Mouse (Mus musculus): ENCODE data around the gene Ddx24.
"Not testable (repeated sequence)": the region's sequence is repeated elsewhere in the genome, so short reads cannot be mapped to it uniquely, and the experiment has no call there.

Ddx24 gene

DNA sequence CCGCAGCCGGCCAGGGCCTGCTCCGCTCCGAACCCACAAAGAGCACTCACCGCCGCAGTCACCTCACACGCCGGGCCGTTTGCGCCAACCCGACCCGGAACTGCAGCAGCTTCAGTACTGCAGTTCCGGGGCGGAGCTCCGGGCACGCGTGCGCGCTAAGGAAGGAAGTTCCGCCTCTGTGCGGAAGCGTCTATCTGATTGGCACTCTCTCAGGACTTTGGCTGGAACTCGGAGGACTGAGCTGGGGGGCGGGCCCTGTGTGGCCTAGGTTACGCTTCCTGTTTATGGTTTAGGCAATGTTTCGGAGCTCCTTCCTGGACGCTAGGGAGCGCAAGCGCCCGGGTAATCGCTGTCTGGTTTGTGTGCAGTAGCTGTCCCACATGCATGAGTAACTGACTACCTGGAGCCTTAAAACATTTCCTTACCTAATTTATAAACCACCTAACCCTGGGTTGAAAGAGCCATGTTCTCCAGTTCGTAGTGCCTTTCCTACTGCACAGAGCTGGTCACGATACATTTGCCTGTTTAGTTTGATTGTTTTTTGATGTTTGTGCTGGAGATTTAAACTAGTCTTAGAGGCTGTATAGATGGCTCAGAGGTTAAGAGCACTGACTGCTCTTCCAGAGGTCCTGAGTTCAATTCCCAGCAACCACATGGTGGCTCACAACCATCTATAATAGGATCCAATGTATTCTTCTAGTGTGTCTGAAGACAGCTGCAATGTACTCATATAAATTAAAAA lies at the start of gene Ddx24:
Gene Ddx24, minus strand, starts transcription at position 102 of the 742 bp plus-strand sequence.
- DNase-seq, result peak; percentile 100

DNA sequence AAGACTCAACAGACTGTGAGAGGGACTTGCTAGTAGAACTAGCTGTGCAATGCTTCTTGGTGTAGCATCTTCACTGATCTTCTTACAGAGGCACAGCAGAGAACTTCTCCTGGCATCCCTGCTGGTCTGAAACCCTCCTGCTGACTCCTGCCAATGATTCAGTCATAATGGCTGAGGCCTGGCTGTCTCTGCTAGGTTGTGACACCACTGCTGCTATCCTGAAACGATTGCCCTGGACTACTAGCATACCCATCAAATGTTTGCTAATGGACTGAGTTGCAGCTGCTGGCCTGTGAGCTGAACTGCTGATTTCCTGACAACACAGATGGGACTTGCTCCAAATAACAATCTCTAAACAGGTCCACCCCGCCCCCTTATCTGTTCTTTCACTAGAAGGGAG lies 48.9 kb upstream of the Ddx24 start:
- peak; percentile 40 for DNase-seq

DNA sequence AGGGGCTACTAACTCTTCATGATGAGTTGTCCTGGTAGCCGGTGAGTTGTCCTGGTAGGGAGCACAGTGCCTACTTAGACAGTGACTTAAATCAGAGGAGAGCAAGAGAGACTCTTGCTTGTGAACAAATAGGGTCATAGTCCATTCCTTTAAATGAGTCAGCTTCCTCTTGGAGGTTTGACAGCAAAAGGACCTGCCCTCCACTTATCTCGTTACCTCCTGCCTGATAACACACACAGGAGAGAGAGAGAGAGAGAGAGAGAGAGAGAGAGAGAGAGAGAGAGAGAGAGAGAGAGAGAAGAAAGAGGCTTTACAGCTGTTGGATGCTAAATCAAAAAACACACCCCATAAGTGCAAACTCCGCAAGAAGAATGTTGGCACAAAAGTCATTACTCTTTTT lies 31.5 kb upstream of the Ddx24 start, which contains the start of gene Ifi27l2b:
Gene Ifi27l2b, minus strand, starts transcription at position 84 of the 400 bp plus-strand sequence.
- DNase-seq, result no peak

DNA sequence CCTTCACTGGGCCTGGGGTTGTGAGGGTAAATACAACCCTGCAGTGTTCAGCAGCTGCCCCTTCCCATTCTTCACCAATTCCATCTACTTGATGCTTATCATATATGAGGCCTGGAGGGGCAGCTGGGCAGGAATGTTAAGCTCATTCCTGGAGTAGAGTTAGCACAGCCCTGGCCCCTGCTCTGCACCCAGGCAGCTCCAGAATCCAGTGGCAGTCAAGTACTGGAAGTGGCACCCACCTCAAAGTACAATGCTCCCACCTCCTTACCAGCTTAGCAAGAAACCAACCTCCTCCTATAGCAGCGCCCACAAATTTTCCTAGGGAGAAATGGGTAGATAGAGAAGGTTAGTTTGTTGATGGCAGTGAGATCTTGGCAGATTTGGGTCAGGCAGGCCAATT lies 31.1 kb upstream of the Ddx24 start:
- DNase-seq, result not testable (repeated sequence)

DNA sequence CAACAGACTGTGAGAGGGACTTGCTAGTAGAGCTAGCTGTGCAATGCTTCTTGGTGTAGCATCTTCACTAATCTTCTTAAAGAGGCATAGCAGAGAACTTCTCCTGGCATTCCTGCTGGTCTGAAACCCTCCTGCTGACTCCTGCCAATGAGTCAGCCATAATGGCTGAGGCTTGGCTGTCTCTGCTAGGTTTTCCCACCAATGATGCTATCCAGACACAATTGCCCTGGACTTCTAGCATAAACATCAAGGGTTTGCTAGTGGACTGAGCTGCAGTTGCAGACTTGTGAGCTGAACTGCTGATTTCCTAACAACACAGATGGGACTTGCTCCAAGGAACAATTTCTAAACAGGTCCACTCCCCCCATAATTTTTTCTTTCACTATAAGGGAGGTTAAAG lies 27.7 kb upstream of the Ddx24 start:
- DNase-seq, result no peak

- DNase-seq, result no peak
These were observed 19.4 kb upstream of the Ddx24 start for GRCm38 (mm10) chr12:103445060-103445459.

- DNase-seq, result not testable (repeated sequence)
These were observed 18.6 kb upstream of the Ddx24 start for GRCm38 (mm10) chr12:103444261-103444660.

DNA sequence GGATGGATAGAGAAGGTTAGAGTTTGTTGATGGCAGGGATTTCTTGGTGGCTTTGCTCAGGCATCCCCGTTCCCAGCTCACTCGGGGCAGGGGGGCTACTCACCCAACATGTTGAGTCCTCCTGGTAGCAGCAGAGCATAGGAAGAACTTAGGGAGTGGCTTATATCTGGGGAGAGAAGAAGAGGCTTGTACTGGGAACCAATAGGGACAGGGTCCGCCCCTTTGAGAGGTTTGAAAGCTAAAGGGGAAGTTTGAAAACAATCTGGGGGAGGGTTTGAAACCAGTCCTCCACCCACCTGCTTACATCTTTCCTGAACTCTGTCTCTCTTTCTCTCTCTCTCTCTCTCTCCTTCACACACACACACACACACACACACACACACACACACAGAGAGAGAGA lies 17.9 kb upstream of the Ddx24 start, which contains the start of gene Ifi27l2a:
Gene Ifi27l2a, minus strand, starts transcription at position 157 of the 400 bp plus-strand sequence.
- DNase-seq, result peak; percentile 40

- no peak for DNase-seq
These were observed 12.0 kb upstream of the Ddx24 start for GRCm38 (mm10) chr12:103437601-103438000.

- DNase-seq, result no peak
These were observed 9.2 kb upstream of the Ddx24 start for GRCm38 (mm10) chr12:103434861-103435260.

DNA sequence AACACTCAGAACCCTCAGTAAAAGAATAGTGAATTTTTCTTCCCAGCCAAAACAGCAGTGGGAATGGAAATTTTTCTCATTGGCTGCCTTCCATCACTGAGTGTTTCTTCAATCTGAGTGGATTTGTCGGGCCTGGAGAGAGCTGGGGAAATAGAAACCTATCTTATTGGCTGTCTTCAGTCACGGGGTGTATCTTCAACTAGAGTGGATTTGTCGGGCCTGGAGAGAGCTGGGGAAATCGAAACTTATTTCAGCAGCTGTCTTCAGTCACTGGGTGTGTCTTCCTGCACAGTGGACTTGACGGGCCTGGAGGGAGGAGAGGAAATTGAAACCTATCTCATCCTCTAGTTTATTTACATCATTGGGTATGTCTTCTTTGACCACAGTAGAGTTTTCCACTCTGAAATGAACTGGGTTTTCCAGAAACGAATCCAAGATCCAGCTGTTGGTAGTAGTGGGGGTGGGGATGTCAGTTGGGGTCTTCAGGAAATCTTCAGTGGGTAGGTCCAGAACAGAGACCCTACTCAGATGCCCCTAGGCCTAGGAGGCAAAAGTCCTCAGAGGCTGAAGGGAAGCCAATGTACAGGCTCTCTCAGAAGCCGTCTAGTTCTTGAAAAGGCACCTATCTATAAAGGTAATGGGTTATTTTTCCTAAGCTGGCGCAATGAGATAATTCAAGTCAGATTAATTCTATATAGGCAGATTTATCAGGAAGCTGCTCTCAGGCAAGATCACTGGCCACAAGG lies 8.5 kb upstream of the Ddx24 start, which contains the start of gene Ifi27:
Gene Ifi27, plus strand, starts transcription at position 226 of the 746 bp plus-strand sequence.
- DNase-seq, result peak; percentile 94

DNA sequence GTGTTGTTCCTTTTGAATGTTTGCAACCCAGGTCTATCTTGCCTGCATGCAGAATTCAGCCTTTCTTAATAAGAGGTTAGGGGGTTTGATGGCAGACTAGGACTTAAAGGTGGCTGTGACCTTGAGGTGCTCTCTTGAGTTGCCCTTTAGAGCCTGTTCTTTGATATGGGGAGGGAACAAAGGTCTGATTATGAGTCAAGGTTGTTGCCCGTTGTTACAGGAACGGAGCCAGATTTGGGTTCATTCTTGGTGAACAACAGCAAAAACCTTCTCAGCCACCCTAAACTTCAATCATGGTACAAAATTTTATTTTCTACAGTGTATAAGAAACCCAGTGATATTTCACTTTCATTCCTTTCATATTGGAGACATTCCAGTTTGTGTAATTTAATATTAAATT lies 7.8 kb upstream of the Ddx24 start:
- DNase-seq, result no peak

DNA sequence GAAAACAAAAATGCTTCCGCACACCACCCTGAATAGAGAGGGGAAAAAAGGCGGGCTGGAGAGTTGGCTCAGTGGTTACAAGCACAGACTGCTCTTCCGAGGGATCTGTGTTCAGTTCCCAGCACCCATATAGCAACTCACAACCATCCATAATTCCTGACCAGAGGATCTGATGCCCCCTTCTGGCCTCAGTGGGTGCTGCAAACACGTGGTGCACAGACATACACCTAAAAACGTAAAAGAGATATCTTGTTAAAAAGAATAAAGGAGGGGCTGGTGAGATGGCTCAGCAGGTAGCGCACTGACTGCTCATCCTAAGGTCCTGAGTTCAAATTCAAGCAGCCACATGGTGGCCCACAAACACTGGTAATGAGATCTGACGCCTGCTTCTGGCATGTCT lies 1.1 kb upstream of the Ddx24 start:
- no peak for DNase-seq

- no peak for DNase-seq
These were observed 458 bp downstream of the Ddx24 start for GRCm38 (mm10) chr12:103425016-103425728.

GRCm38 (mm10) chr12:103408144-103408543 lies 17.5 kb downstream of the Ddx24 start:
- no peak for DNase-seq

DNA sequence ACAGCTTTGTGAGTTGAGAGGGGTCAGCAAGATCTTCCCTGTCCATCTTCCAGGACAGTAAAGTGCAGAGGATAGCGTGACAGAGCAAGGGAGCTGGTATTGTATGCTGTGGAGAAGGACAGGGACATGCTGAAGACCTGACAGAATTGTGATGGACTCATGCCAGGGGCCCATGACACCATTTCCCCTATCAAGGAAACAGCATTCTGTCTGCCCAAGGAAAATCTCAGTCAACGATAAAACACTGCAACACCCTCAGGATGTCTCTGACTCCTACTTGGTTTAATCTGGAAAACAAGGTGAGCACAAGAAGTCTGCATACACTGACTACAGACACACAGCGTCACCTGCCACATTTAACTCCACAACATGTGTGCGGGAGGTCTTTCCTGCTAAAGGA lies 17.9 kb downstream of the Ddx24 start, which contains the start of gene 9330161L09Rik:
Gene 9330161L09Rik, minus strand, starts transcription at position 101 of the 400 bp plus-strand sequence.
- no peak for DNase-seq

GRCm38 (mm10) chr12:103404131-103404530 lies 21.5 kb downstream of the Ddx24 start:
- DNase-seq, result no peak

DNA sequence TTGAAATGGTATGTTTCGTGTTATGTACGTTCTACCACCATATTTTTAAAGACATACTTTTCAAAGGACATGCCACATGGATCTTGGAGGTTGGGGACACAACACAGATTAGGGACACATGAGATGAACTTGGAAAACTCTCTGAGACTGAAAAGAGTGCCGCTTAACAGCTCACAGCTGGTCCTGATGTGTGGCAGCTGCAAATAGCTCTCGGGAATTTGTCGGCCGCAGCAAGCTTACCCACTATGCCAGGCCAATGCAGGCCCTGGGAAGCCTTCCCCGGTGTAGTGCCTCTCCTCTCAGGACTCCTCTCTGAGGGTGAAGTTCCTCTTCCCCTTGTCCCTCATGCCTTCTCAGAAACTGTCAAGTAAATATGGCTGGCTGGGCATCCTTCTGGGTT lies 28.9 kb downstream of the Ddx24 start:
- peak; percentile 60 for DNase-seq

DNA sequence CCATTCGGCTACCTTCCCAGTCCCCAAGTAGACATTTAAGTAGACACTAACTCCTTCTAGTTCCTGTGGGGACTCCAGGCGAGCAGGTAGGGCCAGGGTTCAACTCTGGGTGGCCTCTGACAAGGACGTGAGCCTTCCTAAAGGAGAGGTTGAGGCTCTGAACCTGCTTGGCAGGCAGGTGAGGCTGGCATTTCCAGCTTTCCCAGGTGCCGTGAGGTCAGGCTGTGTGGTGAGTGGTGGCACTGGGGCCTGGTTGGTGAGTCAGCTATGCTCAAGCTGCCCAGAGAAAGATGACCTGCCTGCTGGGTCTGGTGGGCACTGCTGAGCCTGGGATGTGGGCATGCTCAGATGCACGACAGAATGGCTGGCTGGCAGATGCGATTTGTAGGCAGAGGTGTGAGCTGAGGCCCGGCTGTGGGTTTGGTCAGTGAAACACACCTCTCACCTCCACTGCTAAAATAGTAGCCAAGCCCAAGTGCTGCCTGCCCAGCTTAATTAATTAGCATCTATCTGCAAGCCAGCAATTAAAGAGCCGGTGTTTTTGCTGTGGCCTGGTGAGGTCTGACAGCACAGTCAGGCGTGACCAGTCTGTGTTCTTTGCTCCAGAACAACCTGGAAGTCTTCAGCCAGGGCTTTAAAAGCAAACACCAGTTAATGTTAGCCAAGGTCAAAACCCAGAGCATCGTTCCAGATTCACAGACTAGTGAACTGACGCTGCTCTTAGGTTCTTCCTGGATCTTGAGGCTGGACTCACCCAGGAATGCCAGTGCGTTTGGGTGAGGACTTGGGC lies 29.9 kb downstream of the Ddx24 start:
- peak; percentile 28 for DNase-seq

DNA sequence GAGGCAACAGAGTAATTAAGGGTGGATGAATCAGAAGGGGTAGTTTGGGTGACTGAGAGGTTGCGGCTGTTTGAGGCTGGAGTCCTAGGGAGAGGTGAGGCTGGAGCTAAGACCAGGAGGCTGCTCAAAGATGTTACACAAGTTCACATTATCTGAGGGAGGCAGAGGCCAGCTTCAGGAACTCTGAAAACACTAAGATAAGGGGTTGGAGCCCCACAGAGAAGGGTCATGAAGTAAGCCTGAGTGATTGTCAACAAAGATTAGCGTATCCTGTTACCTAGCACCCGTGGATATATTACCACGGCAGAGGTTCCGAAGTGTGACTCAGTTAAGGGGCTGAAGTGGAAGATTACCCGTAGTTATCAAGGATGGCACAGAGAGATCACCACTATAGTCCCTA lies 32.1 kb downstream of the Ddx24 start:
- no peak for DNase-seq

- DNase-seq, result no peak
These were observed 34.5 kb downstream of the Ddx24 start for GRCm38 (mm10) chr12:103391098-103391497.

DNA sequence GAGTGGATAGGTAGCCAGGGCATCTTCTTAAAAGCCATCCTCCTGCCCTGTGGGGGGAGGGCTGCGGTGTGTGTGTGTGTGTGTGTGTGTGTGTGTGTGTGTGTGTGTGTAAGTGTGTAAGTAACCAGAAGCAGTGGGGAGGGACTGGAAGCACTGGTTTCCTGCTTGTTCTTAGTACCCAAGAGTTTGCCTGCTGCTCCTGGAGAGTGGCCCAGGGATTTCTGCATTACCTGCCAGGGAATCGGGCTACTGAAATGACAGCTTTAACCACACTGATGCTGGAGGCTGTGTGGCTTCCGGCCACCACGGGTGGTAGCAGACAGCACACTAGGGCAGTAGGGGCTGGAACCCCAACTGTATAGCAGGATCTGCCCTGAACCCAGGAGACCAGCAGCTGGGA lies 35.6 kb downstream of the Ddx24 start:
- peak; percentile 18 for DNase-seq
